Mouse (Mus musculus) forebrain, embryonic 11.5 days (tissue): ENCODE results near the gene D3Ertd254e. TPM values are rescaled to one million over a fixed set of nuclear protein-coding genes. Genes with fewer than 3 reads are reported as not detected.
"Not testable (repeated sequence)": the region's sequence is repeated elsewhere in the genome, so short reads cannot be mapped to it uniquely, and the experiment has no call there.

Experiments used
- ATAC-seq: fragments of 200-750 bp; cut with Nextera tagmentation; replicated peaks from 2 replicates; pipeline ENCODE4 v1.8.0; 2017; ENCODE audit warnings: moderate TSS enrichment; ENCODE audit not compliant: low FRiP score
- DNase-seq: peaks from one replicate; pipeline ENCODE4 v3.0.0-alpha.2; 2017; ENCODE audit warnings: low spot score
- H3K27ac ChIP-seq: fragments of 300-500 bp; sonication (generic); 2 replicates; pipeline ENCODE4 v1.5.1; 2014; ENCODE audit warnings: low read depth, low read length
- H3K27me3 ChIP-seq: fragments of 300-500 bp; sonication (generic); 2 replicates; pipeline ENCODE4 v1.6.1; 2014; ENCODE audit warnings: mild to moderate bottlenecking, low read length, mixed read lengths; ENCODE audit not compliant: control insufficient read depth, insufficient read depth
- H3K36me3 ChIP-seq: fragments of 300-500 bp; sonication (generic); 2 replicates; pipeline ENCODE4 v1.6.1; 2014; ENCODE audit warnings: mild to moderate bottlenecking, low read length, moderate library complexity, mixed read lengths; ENCODE audit not compliant: control insufficient read depth, insufficient read depth
- H3K4me1 ChIP-seq: fragments of 300-500 bp; sonication (generic); replicated peaks from 2 replicates; pipeline ENCODE4 v1.6.1; 2014; ENCODE audit warnings: low read length, mixed read lengths; ENCODE audit not compliant: control insufficient read depth, insufficient read depth
- H3K4me2 ChIP-seq: fragments of 300-500 bp; sonication (generic); 2 replicates; pipeline ENCODE4 v1.6.1; 2014; ENCODE audit warnings: low read depth, mild to moderate bottlenecking, low read length, moderate library complexity, mixed read lengths; ENCODE audit not compliant: severe bottlenecking
- H3K4me3 ChIP-seq: fragments of 300-500 bp; sonication (generic); 2 replicates; pipeline ENCODE4 v1.5.1; 2014; ENCODE audit warnings: low read depth, low read length
- H3K9ac ChIP-seq: fragments of 300-500 bp; sonication (generic); 2 replicates; pipeline ENCODE4 v1.6.1; 2014; ENCODE audit warnings: low read length
- H3K9me3 ChIP-seq: fragments of 300-500 bp; sonication (generic); 2 replicates; pipeline ENCODE4 v1.6.1; 2016; ENCODE audit warnings: low read length, mixed read lengths; ENCODE audit not compliant: control insufficient read depth
- WGBS: fragments of 180-500 bp; shearing (Covaris S2); extraction: QIAGEN DNeasy Blood & Tissue Kit; methylation state at CpG from one replicate; pipeline ENCODE4 v1.1.7; 2014; 5-methylcytosine and 5-hydroxymethylcytosine counted together
- polyA plus RNA-seq: library from polyadenylated mRNA; unstranded; fragments of >200 nt; fragmentation: Nextera tagmentation; extraction: Ambion mirVana; gene quantifications from 2 replicates; pipeline ENCODE4 v1.2.1, GENCODE M21; 2014

Gene D3Ertd254e
- 10.6 and 11.1 TPM in 2 replicates for polyA plus RNA-seq

DNA sequence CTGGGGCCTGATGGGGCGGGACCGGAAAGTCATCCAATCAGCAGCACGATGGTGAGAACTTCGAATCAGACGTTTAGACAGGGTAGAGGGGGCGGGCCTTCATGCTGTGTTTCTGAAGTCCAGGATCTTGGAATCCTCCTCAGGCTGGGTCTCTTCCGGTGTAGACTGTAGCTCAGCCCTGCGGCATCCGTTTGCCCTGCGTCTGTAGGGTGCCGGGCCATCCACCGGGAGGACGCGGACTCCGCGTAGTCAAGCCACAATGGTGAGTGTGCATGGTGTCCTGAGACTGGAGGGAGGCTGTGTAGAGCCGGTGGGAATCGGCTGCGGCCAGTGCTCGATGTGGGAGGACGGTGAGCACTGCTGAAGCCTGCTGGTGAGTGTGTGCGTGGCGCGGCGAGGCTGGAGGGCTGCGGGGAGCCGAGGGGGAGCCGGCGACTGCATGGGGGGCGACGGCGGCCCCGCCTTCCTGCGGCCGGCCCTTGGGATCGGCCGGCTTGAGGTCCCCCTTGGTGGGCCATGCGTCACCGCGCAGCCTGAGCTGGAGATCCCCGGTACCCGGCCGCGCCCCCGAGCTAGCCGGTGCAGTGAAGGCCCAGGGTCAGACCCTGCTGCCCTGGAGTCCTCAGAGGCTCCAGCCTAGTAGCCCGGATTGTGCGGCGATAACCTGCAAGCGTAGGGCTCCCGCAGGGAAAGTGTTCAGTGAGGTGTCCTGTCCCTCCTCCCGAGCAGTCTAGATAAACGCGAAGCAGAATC is at the start of gene D3Ertd254e:
Gene D3Ertd254e, plus strand, starts transcription at position 84 of the 753 bp plus-strand sequence.
- H3K9ac ChIP-seq: peak within 1 kb of the TSS; percentile 95
- DNase-seq (peak; percentile 90), ATAC-seq (peak; percentile 99)
- no peaks in the 10 kb centered on the region for H3K27me3 ChIP-seq
- no peaks in the 10 kb centered on the region for H3K36me3 ChIP-seq
- peak within 1 kb of the TSS; percentile 89 for H3K4me3 ChIP-seq
- H3K27ac ChIP-seq: peak within 1 kb of the TSS; percentile 77
- no peaks in the 10 kb centered on the region for H3K9me3 ChIP-seq
- H3K4me1 ChIP-seq: peaks cover 8% of the 10 kb centered on the region; the same call in 1 of the 2 replicates
- WGBS: under 1% methylated on average over 54 of the region's 54 CpGs
- peak within 1 kb of the TSS; percentile 70 for H3K4me2 ChIP-seq

GRCm38 (mm10) chr3:36116076-36116475 is 34.7 kb upstream of the D3Ertd254e start:
- no peak overlapping the region for H3K4me2 ChIP-seq
- no peak overlapping the region for H3K4me3 ChIP-seq
- ATAC-seq: no peak
- H3K4me1 ChIP-seq: no peaks in the 10 kb centered on the region
- H3K27me3 ChIP-seq: no peaks in the 10 kb centered on the region
- DNase-seq: no peak
- no peaks in the 10 kb centered on the region for H3K36me3 ChIP-seq
- H3K9ac ChIP-seq: no peak overlapping the region
- H3K27ac ChIP-seq: no peak overlapping the region
- no peaks in the 10 kb centered on the region for H3K9me3 ChIP-seq
- WGBS: 82% methylated on average over 4 of the region's 4 CpGs

- Histone ChIP-seq H3K27me3 (no peaks in the 10 kb centered on the region), H3K27ac (no peak overlapping the region), H3K9me3 (peaks cover 2% of the 10 kb centered on the region; the same call in 1 of the 2 replicates), H3K9ac (no peak overlapping the region), H3K4me3 (no peak overlapping the region), H3K36me3 (no peaks in the 10 kb centered on the region), H3K4me1 (no peaks in the 10 kb centered on the region), H3K4me2 (no peak overlapping the region)
- no peak for DNase-seq
- ATAC-seq: no peak
Observed at GRCm38 (mm10) chr3:36119684-36120548, 30.9 kb upstream of the D3Ertd254e start.

DNA sequence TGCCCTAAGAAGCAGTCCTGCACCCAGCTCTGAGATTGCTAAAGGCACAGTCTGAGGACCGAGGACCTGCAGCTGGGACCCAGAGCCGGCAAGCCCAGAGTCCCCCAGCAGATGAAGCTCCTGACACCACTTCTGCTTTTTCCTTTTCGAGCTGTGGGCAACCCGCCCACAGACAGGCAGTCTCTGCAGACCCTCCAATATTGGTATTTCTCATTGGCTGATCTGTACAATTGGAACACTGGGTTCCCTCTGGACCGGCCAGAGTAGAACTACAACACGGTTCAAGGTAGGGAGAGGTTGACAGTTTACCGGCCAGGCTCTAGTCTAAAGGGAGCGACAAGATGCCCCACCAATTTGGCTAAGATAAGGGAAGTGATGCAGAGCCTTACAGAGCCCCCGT is 24.6 kb upstream of the D3Ertd254e start:
- H3K9ac ChIP-seq, H3K36me3 ChIP-seq, H3K4me3 ChIP-seq, H3K9me3 ChIP-seq, DNase-seq, H3K27ac ChIP-seq, H3K4me1 ChIP-seq, H3K4me2 ChIP-seq, H3K27me3 ChIP-seq, ATAC-seq: not testable (repeated sequence)
- 91% methylated on average over 9 of the region's 9 CpGs for WGBS

DNA sequence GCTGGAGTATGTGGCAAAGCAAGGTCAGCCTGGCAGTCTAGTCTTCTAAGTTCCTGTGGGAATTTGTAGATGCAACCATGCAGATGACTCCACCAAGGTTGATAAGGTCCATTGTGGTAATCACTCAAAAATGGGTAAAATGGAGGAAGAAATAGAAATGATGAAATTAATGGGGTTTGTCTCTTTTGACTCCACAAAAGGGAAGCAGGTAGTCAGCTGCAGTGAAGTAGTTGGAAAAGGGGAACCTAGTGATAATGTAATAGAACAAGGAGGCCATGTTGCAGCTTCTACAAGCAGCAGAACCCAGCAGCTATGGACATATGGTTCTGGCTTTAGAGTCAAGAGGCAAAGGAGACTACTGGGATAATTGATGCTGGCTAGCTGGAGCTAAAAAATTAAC is 14.7 kb upstream of the D3Ertd254e start:
- Histone ChIP-seq H3K9ac (no peak overlapping the region), H3K27me3 (no peaks in the 10 kb centered on the region), H3K4me2 (no peak overlapping the region), H3K36me3 (no peaks in the 10 kb centered on the region), H3K9me3 (no peaks in the 10 kb centered on the region), H3K4me3 (no peak overlapping the region), H3K4me1 (no peaks in the 10 kb centered on the region), H3K27ac (no peak overlapping the region)
- DNase-seq (no peak), ATAC-seq (no peak)

- H3K4me3 ChIP-seq: no peak overlapping the region
- H3K9ac ChIP-seq: no peak overlapping the region
- no peak for ATAC-seq
- H3K27ac ChIP-seq: no peak overlapping the region
- H3K9me3 ChIP-seq: no peaks in the 10 kb centered on the region
- DNase-seq: no peak
- no peak overlapping the region for H3K4me2 ChIP-seq
- H3K36me3 ChIP-seq: no peaks in the 10 kb centered on the region
- no peaks in the 10 kb centered on the region for H3K27me3 ChIP-seq
- no peaks in the 10 kb centered on the region for H3K4me1 ChIP-seq
- 63% methylated on average over 2 of the region's 2 CpGs for WGBS
Observed at GRCm38 (mm10) chr3:36137560-36137959, 13.3 kb upstream of the D3Ertd254e start.

- Histone ChIP-seq H3K27ac (no peak overlapping the region), H3K9ac (no peak overlapping the region), H3K9me3 (no peaks in the 10 kb centered on the region), H3K36me3 (no peaks in the 10 kb centered on the region), H3K27me3 (no peaks in the 10 kb centered on the region), H3K4me3 (no peak overlapping the region), H3K4me2 (no peak overlapping the region), H3K4me1 (no peaks in the 10 kb centered on the region)
- DNase-seq (no peak), ATAC-seq (no peak)
- WGBS: 87% methylated on average over 1 of the region's 1 CpGs
Observed at GRCm38 (mm10) chr3:36138171-36138660, 12.6 kb upstream of the D3Ertd254e start.

GRCm38 (mm10) chr3:36138996-36139395 is 11.8 kb upstream of the D3Ertd254e start:
- no peak for ATAC-seq
- DNase-seq: no peak
- Histone ChIP-seq H3K36me3 (no peaks in the 10 kb centered on the region), H3K4me3 (no peak overlapping the region), H3K4me1 (no peaks in the 10 kb centered on the region), H3K4me2 (no peak overlapping the region), H3K9me3 (no peaks in the 10 kb centered on the region), H3K27me3 (no peaks in the 10 kb centered on the region), H3K9ac (no peak overlapping the region), H3K27ac (no peak overlapping the region)
